Mouse (Mus musculus) layer of hippocampus, postnatal 25 days (tissue): ENCODE results near the gene Sprr2a3. TPM values are rescaled to one million over a fixed set of nuclear protein-coding genes. Genes with fewer than 3 reads are reported as not detected.

Experiments
- DNase-seq, 2 experiments: peaks; one replicate each; pipeline ENCODE4 v3.0.0; 2022; ENCODE audit warnings: mixed read lengths in 2 of 2, low spot score in 1 of 2; ENCODE audit errors: extremely low spot score in 1 of 2
- total RNA-seq, 2 experiments: library from RNA; stranded (reverse); gene quantifications; 2 replicates each; pipeline ENCODE4 v1.2.3; 2021

Gene Sprr2a3
- total RNA-seq, 2 experiments from 2014 or later: not detected

DNA sequence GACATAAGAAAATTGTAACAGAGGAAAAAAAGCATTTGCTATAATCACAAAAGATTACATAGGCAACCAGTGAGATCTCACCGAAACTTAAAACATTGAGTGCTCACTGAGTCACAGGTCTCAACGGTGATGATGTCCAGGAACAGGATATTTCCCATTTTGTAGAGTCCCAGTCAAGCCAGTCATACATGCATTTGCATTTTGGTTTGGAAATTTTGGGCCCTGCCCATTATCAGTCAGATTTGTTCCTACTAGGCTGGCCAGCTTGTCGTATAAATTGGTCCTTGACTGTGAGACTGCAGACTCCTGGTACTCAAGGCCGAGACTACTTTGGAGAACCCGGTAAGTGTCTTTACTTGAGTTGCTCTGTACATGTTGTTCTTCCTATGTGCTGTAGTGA, 53.6 kb downstream of the Sprr2a3 start, which contains the start of gene Sprr2d:
Sprr2d (plus strand) TSS at position 301 of the 400 bp plus-strand sequence.
- no peak for DNase-seq

Other genes with a start within 250 kb of the Sprr2a3 start
- gene Lor, start 202.3 kb upstream of the Sprr2a3 start, total RNA-seq: 1 to 10 TPM; 4.7 to 4.8 TPM
- gene Prr9, start 161.5 kb upstream of the Sprr2a3 start, total RNA-seq: not detected
- gene Lelp1, start 142.7 kb upstream of the Sprr2a3 start, total RNA-seq: not detected
- gene Sprr2a1, start 69.6 kb upstream of the Sprr2a3 start, total RNA-seq: not detected
- not detected for gene Sprr2a2, start 69.5 kb upstream of the Sprr2a3 start, total RNA-seq
- gene Sprr2b, start 31.2 kb downstream of the Sprr2a3 start, total RNA-seq: not detected
- not detected for gene Sprr2d, start 53.7 kb downstream of the Sprr2a3 start, total RNA-seq
- gene Sprr2e, start 66.7 kb downstream of the Sprr2a3 start, total RNA-seq: not detected
- gene Sprr2f, start 79.8 kb downstream of the Sprr2a3 start, total RNA-seq: not detected
- not detected for gene Sprr2h, start 100.3 kb downstream of the Sprr2a3 start, total RNA-seq
- gene Sprr2i, start 122.6 kb downstream of the Sprr2a3 start, total RNA-seq: not detected
- not detected for gene Sprr2j-ps, start 132.7 kb downstream of the Sprr2a3 start, total RNA-seq
- 1 to 10 TPM; 2.3 to 3.6 TPM for gene Gm9774, start 144.0 kb downstream of the Sprr2a3 start, total RNA-seq
- gene Sprr2k, start 147.2 kb downstream of the Sprr2a3 start, total RNA-seq: not detected
- not detected for gene Sprr1b, start 153.4 kb downstream of the Sprr2a3 start, total RNA-seq
- gene Sprr3, start 173.3 kb downstream of the Sprr2a3 start, total RNA-seq: not detected
- gene Sprr1a, start 200.5 kb downstream of the Sprr2a3 start, total RNA-seq: not detected
- not detected for gene Sprr4, start 215.1 kb downstream of the Sprr2a3 start, total RNA-seq
- not detected for gene 2310046K23Rik, start 249.1 kb downstream of the Sprr2a3 start, total RNA-seq